22 mouse cellular contexts compared by ENCODE assay signal in the genomic region with DNA sequence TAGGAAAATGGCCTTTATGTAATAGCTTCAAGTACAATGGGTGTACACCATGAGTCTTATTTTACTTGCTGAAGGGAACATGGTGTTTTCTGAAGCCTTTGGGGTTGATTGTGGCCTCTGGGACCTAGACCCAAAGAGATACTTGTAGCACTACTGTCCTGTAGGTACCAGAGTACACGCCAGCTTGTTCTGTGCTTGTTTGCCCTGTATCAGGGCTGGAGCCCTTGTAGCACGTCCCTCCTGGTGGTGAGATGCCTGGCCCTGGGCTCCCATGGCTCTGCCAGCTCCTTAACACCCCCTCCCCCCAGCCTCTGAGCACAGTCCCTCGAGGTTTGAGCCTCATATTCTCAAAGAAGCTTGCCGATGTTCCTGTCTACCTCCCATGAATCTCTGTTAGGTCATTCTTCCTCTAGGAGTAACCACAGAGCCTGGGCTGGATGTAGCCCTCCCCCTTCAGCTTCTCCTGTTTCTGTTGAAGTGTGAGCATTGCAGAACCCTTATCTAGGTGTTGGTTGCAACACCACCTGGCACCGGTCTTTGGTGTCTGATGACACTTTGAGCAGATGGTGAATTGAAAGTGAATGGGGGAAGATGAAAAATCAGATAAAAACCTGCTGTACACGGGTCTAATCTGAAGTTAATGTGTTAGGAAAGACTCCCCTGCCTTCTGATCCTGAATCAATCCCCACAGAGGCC. TPM values are rescaled to one million over a fixed set of nuclear protein-coding genes. Genes with fewer than 3 reads are reported as not detected.
DNase-seq lines count a peak whose midpoint lies in the region; ATAC-seq lines count a peak whose summit lies in the region.
"Had no signal": no experiment of that assay in that cellular context is flagged by ENCODE, and none has a peak within 500 bp of the region (broad histone marks: within the 10 kb centered on the region; RNA-seq: fewer than 3 reads in every experiment).

No protein-coding gene starts in this region.

- H3K36me3 ChIP-seq in embryonic facial prominence, embryonic 13.5 days, result no peaks in the 10 kb centered on the region
- H3K36me3 ChIP-seq in embryonic facial prominence, embryonic 10.5 days (replicated peaks), result no peaks in the 10 kb centered on the region
- H3K36me3 ChIP-seq in liver, embryonic 15.5 days (replicated peaks), result no peaks in the 10 kb centered on the region
- H3K36me3 ChIP-seq: heart, embryonic 15.5 days; hindbrain, embryonic 10.5 days; intestine, embryonic 15.5 days; limb, embryonic 10.5 days; midbrain, embryonic 13.5 days had no signal

- H3K27ac ChIP-seq in embryonic facial prominence, embryonic 13.5 days, result no peak overlapping the region
- H3K27ac ChIP-seq in embryonic facial prominence, embryonic 10.5 days (replicated peaks), result no peak overlapping the region
- 0 out of 2 replicates have a peak overlapping the region, but pooled peaks have one; percentile 53 for H3K27ac ChIP-seq in liver, embryonic 15.5 days (replicated peaks)
- H3K27ac ChIP-seq: heart, adult 2 months; heart, embryonic 15.5 days; hindbrain, embryonic 10.5 days; intestine, embryonic 15.5 days; limb, embryonic 10.5 days; midbrain, embryonic 13.5 days had no signal

- WGBS in embryonic facial prominence, embryonic 13.5 days, result 59% methylated on average over 6 of the region's 6 CpGs
- WGBS in embryonic facial prominence, embryonic 10.5 days, result 68% methylated on average over 6 of the region's 6 CpGs
- WGBS in liver, embryonic 15.5 days (ENCODE audit: insufficient replicate concordance), result 24% methylated on average over 6 of the region's 6 CpGs

- no peak overlapping the region for H3K4me2 ChIP-seq in embryonic facial prominence, embryonic 13.5 days
- H3K4me2 ChIP-seq in liver, embryonic 15.5 days, result peak overlapping the region; percentile 15; the same call in 1 of the 2 replicates
- H3K4me2 ChIP-seq: heart, embryonic 15.5 days; intestine, embryonic 15.5 days; midbrain, embryonic 13.5 days had no signal

- 0 out of 2 replicates have a peak overlapping the region, but pooled peaks have one; percentile 27 for H3K9ac ChIP-seq in embryonic facial prominence, embryonic 13.5 days
- H3K9ac ChIP-seq in liver, embryonic 15.5 days, result no peak overlapping the region
- H3K9ac ChIP-seq: heart, embryonic 15.5 days; intestine, embryonic 15.5 days; midbrain, embryonic 13.5 days had no signal

- H3K4me3 ChIP-seq in embryonic facial prominence, embryonic 13.5 days, result no peak overlapping the region
- H3K4me3 ChIP-seq in embryonic facial prominence, embryonic 10.5 days, result no peak overlapping the region
- H3K4me3 ChIP-seq in liver, embryonic 15.5 days (replicated peaks), result no peak overlapping the region
- H3K4me3 ChIP-seq: erythroblast, embryonic 14.5 days; heart, adult 2 months; heart, embryonic 15.5 days; hindbrain, embryonic 10.5 days; intestine, embryonic 15.5 days; limb, embryonic 10.5 days; midbrain, embryonic 13.5 days; myocyte had no signal

- DNase-seq in embryonic facial prominence, embryonic 10.5 days (ENCODE audit: low spot score), result no peak
- DNase-seq in 3T3-L1 (ENCODE audit: low read depth, low spot score), result peak; percentile 29
- peak; percentile 67 for DNase-seq in lung, postnatal 25 days (ENCODE audit: low spot score)
- DNase-seq in kidney, adult 9 months, result no peak
- DNase-seq in cerebellum, adult 18-20 months, result no peak
- no peak for DNase-seq in layer of hippocampus, adult 11-12 months (ENCODE audit: low spot score)
- DNase-seq: B cell, adult 2 months; retina, postnatal 1 day; thymus, postnatal 4 days had no signal

- ATAC-seq in embryonic facial prominence, embryonic 13.5 days (ENCODE audit: insufficient number of reproducible peaks, insufficient read depth, low FRiP score, low TSS enrichment, low read depth), result no peak
- ATAC-seq in liver, embryonic 15.5 days (ENCODE audit: insufficient read depth), result peak; percentile 61
- ATAC-seq: activated CD4-positive, CD25-positive, alpha-beta regulatory T cell, adult 4 months; intestine, embryonic 15.5 days; midbrain, embryonic 13.5 days; Patski had no signal

- H3K9me3 ChIP-seq in embryonic facial prominence, embryonic 13.5 days, result no peaks in the 10 kb centered on the region
- H3K9me3 ChIP-seq in embryonic facial prominence, embryonic 10.5 days, result no peaks in the 10 kb centered on the region
- H3K9me3 ChIP-seq in liver, embryonic 15.5 days (replicated peaks), result no peaks in the 10 kb centered on the region
- H3K9me3 ChIP-seq: heart, embryonic 15.5 days; hindbrain, embryonic 10.5 days; intestine, embryonic 15.5 days; limb, embryonic 10.5 days; midbrain, embryonic 13.5 days had no signal

- H3K27me3 ChIP-seq in embryonic facial prominence, embryonic 13.5 days, result peaks cover 19% of the 10 kb centered on the region
- H3K27me3 ChIP-seq in embryonic facial prominence, embryonic 10.5 days (replicated peaks; ENCODE audit: low read depth, poor library complexity, severe bottlenecking), result peaks cover 13% of the 10 kb centered on the region; the same call in 1 of the 2 replicates
- H3K27me3 ChIP-seq in liver, embryonic 15.5 days, result no peaks in the 10 kb centered on the region
- H3K27me3 ChIP-seq: intestine, embryonic 15.5 days; Patski had no signal

- H3K4me1 ChIP-seq in embryonic facial prominence, embryonic 13.5 days, result no peaks in the 10 kb centered on the region
- peaks cover 10% of the 10 kb centered on the region for H3K4me1 ChIP-seq in embryonic facial prominence, embryonic 10.5 days
- H3K4me1 ChIP-seq in liver, embryonic 15.5 days (replicated peaks), result peaks cover 29% of the 10 kb centered on the region
- H3K4me1 ChIP-seq: hindbrain, embryonic 10.5 days; intestine, embryonic 15.5 days; midbrain, embryonic 13.5 days had no signal

RNA-seq across cellular contexts. Expression of a gene that starts 10.5 kb away (rescaled TPM):
- polyA plus RNA-seq in embryonic facial prominence, embryonic 13.5 days (2015; fragmentation: Nextera tagmentation; extraction: Ambion mirVana), result 150 and 154 TPM in 2 replicates
- polyA plus RNA-seq in embryonic facial prominence, embryonic 10.5 days (2016; fragmentation: Nextera tagmentation; extraction: Ambion mirVana), result 70.1 and 82.5 TPM in 2 replicates
- polyA plus RNA-seq in liver, embryonic 15.5 days (2015; fragmentation: Nextera tagmentation; extraction: Ambion mirVana), result 135 and 142 TPM in 2 replicates

RNA-seq across cellular contexts. Expression of a gene that starts 36.4 kb away (rescaled TPM):
- not detected in 2 replicates for polyA plus RNA-seq in embryonic facial prominence, embryonic 13.5 days (2015; fragmentation: Nextera tagmentation; extraction: Ambion mirVana)
- polyA plus RNA-seq in embryonic facial prominence, embryonic 10.5 days (2016; fragmentation: Nextera tagmentation; extraction: Ambion mirVana), result not detected in 2 replicates
- 0.09 TPM in 1 of 2 replicates, not detected in the other for polyA plus RNA-seq in liver, embryonic 15.5 days (2015; fragmentation: Nextera tagmentation; extraction: Ambion mirVana)
- polyA plus RNA-seq: erythroblast, embryonic 14.5 days; hindbrain, embryonic 10.5 days; kidney, embryonic 16.5 days; limb, embryonic 10.5 days; midbrain, embryonic 13.5 days; myocyte; Patski had no signal

RNA-seq across cellular contexts. Expression of a gene that starts 38.7 kb away (rescaled TPM):
- 58.9 and 67.8 TPM in 2 replicates for polyA plus RNA-seq in embryonic facial prominence, embryonic 13.5 days (2015; fragmentation: Nextera tagmentation; extraction: Ambion mirVana)
- polyA plus RNA-seq in embryonic facial prominence, embryonic 10.5 days (2016; fragmentation: Nextera tagmentation; extraction: Ambion mirVana), result 60.7 and 63.5 TPM in 2 replicates
- polyA plus RNA-seq in liver, embryonic 15.5 days (2015; fragmentation: Nextera tagmentation; extraction: Ambion mirVana), result 50.1 and 61.0 TPM in 2 replicates

Comparison
In these comparisons a context has a peak if more than half of its experiments do, and no peak if none do; other contexts are left out.
1. DNase-seq: peak in 3T3-L1 (single experiment) and lung, postnatal 25 days (single experiment); none in embryonic facial prominence, embryonic 10.5 days (single experiment), kidney, adult 9 months (single experiment), cerebellum, adult 18-20 months (0 of 2) and layer of hippocampus, adult 11-12 months (single experiment).